Mouse (Mus musculus): Measurements from ENCODE around the gene Gm21708. TPM values are rescaled to one million over a fixed set of nuclear protein-coding genes. Genes with fewer than 3 reads are reported as not detected.

Gm21708 gene
- not detected for polyA plus RNA-seq (2014; fragmentation: Illumina TruSeq; extraction: RNeasy Lipid Tissue Mini Kit (QIAGEN cat#74804); ENCODE audit: low replicate concordance)

DNA sequence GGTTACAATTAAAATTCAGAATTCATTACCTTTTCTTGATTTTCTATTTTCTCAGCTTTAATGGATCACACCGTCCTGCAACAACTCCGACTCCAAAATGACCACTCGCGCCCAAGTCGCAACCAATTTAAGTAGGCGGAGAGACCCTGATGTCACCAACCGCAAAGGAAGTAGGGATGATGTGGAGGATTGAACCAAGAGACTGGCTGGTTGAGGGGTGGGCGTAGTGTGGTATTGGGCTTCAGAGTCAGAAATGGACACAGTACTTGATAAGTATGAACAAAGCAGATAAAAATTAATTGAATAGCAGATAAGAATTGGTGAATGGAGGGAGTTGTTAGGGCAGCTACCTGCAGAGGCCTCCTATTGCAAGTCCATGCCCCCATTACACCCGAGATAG lies at the start of gene Gm21708, which contains the start of gene Gm21704:
TSS of gene Gm21708 (minus strand) at position 101 of the 400 bp plus-strand sequence.
TSS of gene Gm21704 (minus strand) at position 101 of the 400 bp plus-strand sequence.

Other genes with a start within 250 kb of the Gm21708 start
- gene Gm21677, start 103.7 kb downstream of the Gm21708 start, polyA plus RNA-seq (2014; fragmentation: Illumina TruSeq; extraction: RNeasy Lipid Tissue Mini Kit (QIAGEN cat#74804); ENCODE audit: low replicate concordance), result not detected
- not detected for gene Gm21693, start 64.8 kb downstream of the Gm21708 start, polyA plus RNA-seq (2014; fragmentation: Illumina TruSeq; extraction: RNeasy Lipid Tissue Mini Kit (QIAGEN cat#74804); ENCODE audit: low replicate concordance)
- not detected for gene Gm21704, start within 50 bp of the Gm21708 start, polyA plus RNA-seq (2014; fragmentation: Illumina TruSeq; extraction: RNeasy Lipid Tissue Mini Kit (QIAGEN cat#74804); ENCODE audit: low replicate concordance)